Mouse (Mus musculus): ENCODE results near the gene Ptcd1. TPM values are rescaled to one million over a fixed set of nuclear protein-coding genes. Genes with fewer than 3 reads are reported as not detected.

The Ptcd1 gene
- total and polyA plus RNA-seq, 3 experiments, result 13.2 to 27.0 (median 24.0) TPM

- intact Hi-C loops (cut with DNase I), result loop anchor here (2.0 kb wide), 2 partner anchors 24 to 32 kb away; partner anchors contain the start of genes Bud31, Kpna7 and Pdap1
- Histone ChIP-seq H3K79me2 (replicated peaks; ENCODE audit: control insufficient read depth, insufficient read depth, low read length) (no peaks in the 10 kb centered on the region), H3K4me1 (ENCODE audit: control insufficient read depth, insufficient read depth, low read length) (peaks cover 24% of the 10 kb centered on the region), H3K36me3 (ENCODE audit: control insufficient read depth, insufficient read depth, low read length) (no peaks in the 10 kb centered on the region), H3K27me3 (ENCODE audit: control insufficient read depth, insufficient read depth, low read length) (no peaks in the 10 kb centered on the region; the same call in 1 of the 2 replicates), H3K27ac (peak overlapping the region; percentile 94), H3K4me3 (peak overlapping the region; percentile 17; the same call in 1 of the 2 replicates), H3K9ac (ENCODE audit: low read depth, low read length) (peak overlapping the region; percentile 10)
- 23% methylated on average over 10 of the region's 10 CpGs for WGBS
- TF ChIP-seq CTCF (IDR thresholded peaks at IDR 0.05) (peak; percentile 81), POLR2A (IDR thresholded peaks at IDR 0.05; ENCODE audit: insufficient read depth, low read depth, low read length) (no peak), EP300 (IDR thresholded peaks at IDR 0.05; ENCODE audit: insufficient read depth, low read depth, low read length) (no peak)
- DNase-seq, result peak; percentile 77 to 81
These were observed 50.0 kb downstream of the Ptcd1 start for GRCm38 (mm10) chr5:145116916-145117315.

DNA sequence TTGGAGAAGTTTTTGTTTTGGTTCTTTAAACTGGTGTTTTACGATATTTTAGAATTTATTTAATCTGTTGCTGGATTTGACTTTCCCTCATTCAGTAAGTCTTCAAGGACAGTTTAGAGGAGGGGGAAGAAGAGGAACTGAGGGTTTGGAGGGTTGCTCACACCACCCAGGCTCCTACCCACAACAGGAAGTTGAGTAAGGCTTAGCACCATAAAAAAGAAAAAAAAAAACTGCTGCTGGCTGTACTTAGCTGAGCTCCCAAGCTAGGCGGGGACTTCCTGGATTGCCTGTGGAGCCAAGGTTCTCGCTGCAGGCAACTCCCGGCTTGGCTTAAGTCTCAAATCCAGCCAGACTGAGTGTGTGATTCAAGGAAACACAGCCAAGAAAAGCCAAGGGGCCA, 50.6 kb downstream of the Ptcd1 start:
- no peaks in the 10 kb centered on the region for H3K36me3 ChIP-seq (ENCODE audit: control insufficient read depth, insufficient read depth, low read length)
- no peaks in the 10 kb centered on the region; the same call in 1 of the 2 replicates for H3K27me3 ChIP-seq (ENCODE audit: control insufficient read depth, insufficient read depth, low read length)
- 28% methylated on average over 4 of the region's 4 CpGs for WGBS
- H3K27ac ChIP-seq, result peak overlapping the region; percentile 94
- peak overlapping the region; percentile 40 for H3K4me3 ChIP-seq
- DNase-seq, result peak; percentile 65 to 87
- intact Hi-C loops (cut with DNase I), result loop anchor here (2.0 kb wide), 2 partner anchors 24 to 32 kb away; partner anchors contain the start of genes Bud31, Kpna7 and Pdap1
- no peaks in the 10 kb centered on the region for H3K79me2 ChIP-seq (replicated peaks; ENCODE audit: control insufficient read depth, insufficient read depth, low read length)
- peak overlapping the region; percentile 45; the same call in 1 of the 2 replicates for H3K9ac ChIP-seq (ENCODE audit: low read depth, low read length)
- H3K4me1 ChIP-seq (ENCODE audit: control insufficient read depth, insufficient read depth, low read length), result peaks cover 21% of the 10 kb centered on the region
- no peak for TF ChIP-seq CTCF (IDR thresholded peaks at IDR 0.05)
- peak; percentile 70; the same call in 1 of the 2 replicates for TF ChIP-seq EP300 (IDR thresholded peaks at IDR 0.05; ENCODE audit: insufficient read depth, low read depth, low read length)
- TF ChIP-seq POLR2A (IDR thresholded peaks at IDR 0.05; ENCODE audit: insufficient read depth, low read depth, low read length), result peak; percentile 60; the same call in 1 of the 2 replicates

- peak overlapping the region; percentile 45; the same call in 1 of the 2 replicates for H3K9ac ChIP-seq (ENCODE audit: low read depth, low read length)
- WGBS, result 79% methylated on average over 5 of the region's 5 CpGs
- no peaks in the 10 kb centered on the region for H3K79me2 ChIP-seq (replicated peaks; ENCODE audit: control insufficient read depth, insufficient read depth, low read length)
- H3K27me3 ChIP-seq (ENCODE audit: control insufficient read depth, insufficient read depth, low read length), result no peaks in the 10 kb centered on the region; the same call in 1 of the 2 replicates
- peaks cover 19% of the 10 kb centered on the region for H3K4me1 ChIP-seq (ENCODE audit: control insufficient read depth, insufficient read depth, low read length)
- peak overlapping the region; percentile 94 for H3K27ac ChIP-seq
- no peaks in the 10 kb centered on the region for H3K36me3 ChIP-seq (ENCODE audit: control insufficient read depth, insufficient read depth, low read length)
- TF ChIP-seq EP300 (IDR thresholded peaks at IDR 0.05; ENCODE audit: insufficient read depth, low read depth, low read length) (no peak), POLR2A (IDR thresholded peaks at IDR 0.05; ENCODE audit: insufficient read depth, low read depth, low read length) (no peak), CTCF (IDR thresholded peaks at IDR 0.05) (no peak)
- intact Hi-C loops (cut with DNase I), result loop anchor here (2.0 kb wide), 2 partner anchors 25 to 31 kb away; partner anchors contain the start of genes Bud31, Kpna7 and Pdap1
- H3K4me3 ChIP-seq, result peak overlapping the region; percentile 40
- no peak for DNase-seq
These were observed 51.2 kb downstream of the Ptcd1 start for GRCm38 (mm10) chr5:145115736-145116135.

DNA sequence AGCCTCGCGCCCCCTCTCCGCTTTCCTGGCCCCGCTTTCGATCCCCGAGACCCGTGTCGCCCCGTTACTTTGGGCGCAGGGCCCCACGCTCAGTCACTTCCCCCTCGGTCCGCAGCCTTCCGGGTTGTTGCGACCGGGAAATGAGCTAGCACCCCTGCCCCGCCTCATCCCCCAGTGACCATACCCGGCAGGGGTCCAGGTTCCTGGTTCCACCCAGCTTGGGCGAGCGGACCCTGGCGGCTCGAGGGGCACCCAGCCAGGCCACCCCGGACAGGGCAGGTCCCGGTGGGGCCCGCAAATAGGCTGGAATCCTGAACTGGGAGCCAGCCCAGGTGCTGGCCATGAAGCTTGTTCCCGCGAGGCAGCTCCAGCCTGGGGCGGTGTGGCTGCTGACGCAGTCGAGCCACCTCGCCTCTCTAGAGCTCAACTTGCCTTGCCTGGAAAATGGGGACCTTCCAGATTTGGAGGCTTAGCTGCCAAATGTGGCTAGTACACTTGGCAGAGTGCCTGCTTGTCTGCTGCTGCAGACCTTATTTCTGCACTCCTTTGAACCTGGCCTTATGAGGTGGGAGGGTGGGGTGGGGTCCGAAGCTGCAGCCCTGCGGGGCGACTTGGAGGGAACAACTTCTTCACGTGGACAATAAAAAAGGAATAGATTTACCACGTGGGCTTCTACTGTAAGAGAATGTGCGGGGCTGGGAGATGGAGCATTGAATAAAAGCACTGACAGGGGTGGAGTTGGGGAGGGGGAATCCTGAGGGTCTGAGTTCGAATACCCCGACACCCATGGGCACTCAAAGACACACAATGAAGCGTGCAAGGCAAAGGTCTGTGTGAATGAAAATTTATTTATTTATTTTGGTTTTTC, 52.1 kb downstream of the Ptcd1 start:
- peak overlapping the region; percentile 97 for H3K27ac ChIP-seq
- DNase-seq, result peak; percentile 88 to 89
- H3K4me1 ChIP-seq (ENCODE audit: control insufficient read depth, insufficient read depth, low read length), result peaks cover 13% of the 10 kb centered on the region
- TF ChIP-seq CTCF (IDR thresholded peaks at IDR 0.05) (no peak), POLR2A (IDR thresholded peaks at IDR 0.05; ENCODE audit: insufficient read depth, low read depth, low read length) (peak; percentile 38; the same call in 1 of the 2 replicates), EP300 (IDR thresholded peaks at IDR 0.05; ENCODE audit: insufficient read depth, low read depth, low read length) (no peak)
- intact Hi-C loops (cut with DNase I), result no loop called here
- no peaks in the 10 kb centered on the region; the same call in 1 of the 2 replicates for H3K27me3 ChIP-seq (ENCODE audit: control insufficient read depth, insufficient read depth, low read length)
- H3K9ac ChIP-seq (ENCODE audit: low read depth, low read length), result peak overlapping the region; percentile 91
- H3K4me3 ChIP-seq, result peak overlapping the region; percentile 67
- no peaks in the 10 kb centered on the region for H3K36me3 ChIP-seq (ENCODE audit: control insufficient read depth, insufficient read depth, low read length)
- WGBS, result 7% methylated on average over 40 of the region's 40 CpGs
- no peaks in the 10 kb centered on the region for H3K79me2 ChIP-seq (replicated peaks; ENCODE audit: control insufficient read depth, insufficient read depth, low read length)

- TF ChIP-seq POLR2A (IDR thresholded peaks at IDR 0.05; ENCODE audit: insufficient read depth, low read depth, low read length) (peak; percentile 75), EP300 (IDR thresholded peaks at IDR 0.05; ENCODE audit: insufficient read depth, low read depth, low read length) (0 out of 2 replicates have a peak, but pooled peaks have one; percentile 18), CTCF (IDR thresholded peaks at IDR 0.05) (no peak)
These were observed 52.8 kb downstream of the Ptcd1 start, which contains the start of gene Arpc1b for GRCm38 (mm10) chr5:145114071-145114605. Gene Arpc1b (plus strand): TSS chr5:145114215.

More at GRCm38 (mm10) chr5:145114071-145114605, 52.8 kb downstream of the Ptcd1 start, which contains the start of gene Arpc1b:
- under 1% methylated on average over 50 of the region's 53 CpGs for WGBS
- peaks cover 13% of the 10 kb centered on the region for H3K4me1 ChIP-seq (ENCODE audit: control insufficient read depth, insufficient read depth, low read length)
- H3K79me2 ChIP-seq (replicated peaks; ENCODE audit: control insufficient read depth, insufficient read depth, low read length), result no peaks in the 10 kb centered on the region
- H3K36me3 ChIP-seq (ENCODE audit: control insufficient read depth, insufficient read depth, low read length), result no peaks in the 10 kb centered on the region
- DNase-seq, result peak; percentile 85 to 88
- peak within 1 kb of the TSS; percentile 91 for H3K9ac ChIP-seq (ENCODE audit: low read depth, low read length)
- no peaks in the 10 kb centered on the region; the same call in 1 of the 2 replicates for H3K27me3 ChIP-seq (ENCODE audit: control insufficient read depth, insufficient read depth, low read length)
- peak within 1 kb of the TSS; percentile 67 for H3K4me3 ChIP-seq
- H3K27ac ChIP-seq, result peak within 1 kb of the TSS; percentile 97
- intact Hi-C loops (cut with DNase I), result no loop called here
